Mouse (Mus musculus) CD4-positive helper T cell, adult 2 months (primary cell): Measurements from ENCODE around the gene Il6st.

ENCODE experiments used
- DNase-seq: peaks from one replicate; pipeline ENCODE4 v3.0.0-alpha.2; 2012; ENCODE audit warnings: low read depth, missing footprints, low spot score

The Il6st gene

GRCm38 (mm10) chr13:112523346-112523970 lies 59.6 kb downstream of the Il6st start:
- DNase-seq: no peak

GRCm38 (mm10) chr13:112527186-112527585 lies 63.3 kb downstream of the Il6st start:
- DNase-seq: no peak

- peak; percentile 66 for DNase-seq
Measured at GRCm38 (mm10) chr13:112529893-112530292, 66.0 kb downstream of the Il6st start.

- DNase-seq: no peak
Measured at GRCm38 (mm10) chr13:112532235-112532634, 68.4 kb downstream of the Il6st start.

GRCm38 (mm10) chr13:112533556-112533955 lies 69.7 kb downstream of the Il6st start:
- no peak for DNase-seq

DNA sequence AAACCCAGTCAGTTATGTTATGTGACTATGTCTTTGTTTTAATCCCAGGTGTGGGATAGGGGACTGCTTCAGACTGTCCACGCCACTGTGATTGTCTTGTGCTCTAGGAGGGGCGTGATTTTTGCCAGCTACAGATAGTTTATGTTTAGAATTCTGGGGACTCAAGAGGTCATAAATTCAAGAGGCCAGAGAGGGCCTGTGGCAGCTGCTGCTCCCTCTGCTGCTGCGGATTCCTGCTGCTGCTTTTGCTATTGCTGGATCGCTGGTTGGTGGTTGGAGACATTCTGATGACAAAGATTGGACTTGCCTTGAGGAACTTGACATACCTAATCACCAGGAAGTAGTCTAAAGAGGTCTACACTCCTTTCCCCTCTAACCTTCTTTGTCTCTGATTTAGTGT lies 72.7 kb downstream of the Il6st start:
- DNase-seq: no peak

DNA sequence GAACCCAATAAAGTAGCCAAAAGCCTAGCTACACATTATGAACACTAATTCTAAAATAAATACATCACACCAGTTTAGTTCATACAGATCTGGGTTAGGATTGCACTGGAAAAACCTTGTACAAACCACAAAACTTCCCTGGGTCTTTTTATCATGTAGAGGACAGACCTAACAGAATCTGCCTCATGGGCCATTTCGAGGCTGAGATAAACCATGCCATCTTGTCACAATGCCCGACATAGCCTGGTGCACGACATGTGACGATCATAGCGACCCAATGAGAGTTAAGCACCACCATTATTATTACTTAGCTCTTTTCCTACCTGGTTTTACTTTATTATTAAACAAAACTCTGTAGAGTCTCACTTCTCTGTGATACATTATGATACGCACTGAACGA lies 73.2 kb downstream of the Il6st start:
- DNase-seq: no peak

DNA sequence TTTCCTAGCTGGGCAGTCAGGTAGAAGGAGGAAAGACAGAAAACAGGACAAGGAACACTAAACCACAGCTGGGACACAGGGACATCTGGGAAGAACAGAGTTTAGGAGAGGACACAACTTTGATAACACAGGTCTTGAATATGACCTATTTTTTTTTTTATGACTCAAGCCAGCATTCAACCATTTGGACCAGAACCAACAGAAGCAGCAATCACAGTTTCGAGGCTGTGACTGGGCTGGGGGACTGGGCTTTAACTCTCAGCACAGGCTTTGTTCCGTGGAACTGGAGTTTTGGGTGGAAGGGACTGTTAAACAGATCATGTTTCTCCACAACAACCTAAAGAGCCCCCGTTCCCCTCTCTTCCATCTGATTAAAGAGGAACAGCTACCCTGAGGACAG lies 76.7 kb downstream of the Il6st start:
- DNase-seq: no peak

- no peak for DNase-seq
Measured at GRCm38 (mm10) chr13:112541223-112541975, 77.5 kb downstream of the Il6st start.

GRCm38 (mm10) chr13:112551641-112552548 lies 88.0 kb downstream of the Il6st start:
- DNase-seq: peak; percentile 10

GRCm38 (mm10) chr13:112553304-112553703 lies 89.4 kb downstream of the Il6st start:
- DNase-seq: no peak

DNA sequence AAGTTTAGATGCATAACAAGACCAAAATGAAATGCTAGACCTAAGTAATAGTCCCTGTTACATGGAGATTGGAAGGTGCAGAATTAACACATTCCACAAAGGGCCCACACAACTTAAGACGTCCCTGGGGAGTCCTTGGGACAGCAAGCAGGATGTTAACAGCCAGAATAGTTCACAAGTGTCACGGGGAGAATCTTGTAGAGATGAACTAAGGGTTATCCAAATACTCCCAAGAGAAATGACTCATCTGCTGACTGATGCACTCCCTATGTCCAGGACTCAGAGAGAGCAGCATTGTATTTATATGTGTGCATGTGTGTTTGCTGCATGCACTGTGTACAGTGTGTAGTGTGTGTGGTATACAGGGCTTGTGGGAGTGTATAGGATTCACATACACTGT lies 92.6 kb downstream of the Il6st start:
- no peak for DNase-seq
